Mouse (Mus musculus) mouse trophoblast stem cell (cell line): Measurements from ENCODE around the gene Tspyl4.
"Not testable (repeated sequence)": the region's sequence is repeated elsewhere in the genome, so short reads cannot be mapped to it uniquely, and the experiment has no call there.

Experiments used
- in situ Hi-C, 2 experiments: fragments of 300-500 bp; cut with MseI, MboI; formaldehyde crosslinking; loops; 2 replicates in 1 of 2; 3 replicates in 1 of 2; pipeline ENCODE4 v1.15.1; 2025

Gene Tspyl4

DNA sequence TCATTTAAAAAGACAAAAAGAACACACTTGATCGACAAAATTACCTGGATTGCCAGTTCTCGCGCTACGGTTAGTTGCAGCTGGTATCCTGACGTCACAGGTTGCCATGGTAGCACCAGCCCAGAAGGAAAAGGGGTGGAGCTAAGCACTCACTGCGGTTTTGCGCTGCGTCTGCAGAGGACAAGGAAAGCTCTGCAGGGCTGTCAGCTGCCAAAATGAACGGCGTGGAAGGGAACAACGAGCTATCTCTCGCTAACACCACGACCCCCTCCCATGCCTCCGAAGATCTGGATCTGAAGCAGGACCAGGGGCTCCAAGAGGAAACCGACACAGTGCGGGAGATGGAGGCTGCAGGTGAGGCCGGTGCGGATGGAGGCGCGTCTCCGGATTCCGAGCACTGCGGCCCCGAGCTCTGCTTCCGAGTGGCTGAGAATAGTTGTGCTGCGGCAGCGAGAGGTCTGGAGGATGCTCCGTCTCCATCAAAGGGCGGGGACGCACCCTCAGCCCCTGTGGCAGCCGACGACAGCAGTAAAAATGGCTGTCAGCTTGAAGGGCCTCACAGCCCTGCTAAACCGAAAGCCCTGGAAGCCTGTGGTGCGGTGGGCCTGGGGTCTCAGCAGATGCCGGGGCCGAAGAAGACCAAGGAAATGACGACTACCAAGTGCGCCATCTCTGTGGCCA is at the start of gene Tspyl4:
TSS of gene Tspyl4 (plus strand) at position 144 of the 681 bp plus-strand sequence.
- in situ Hi-C loops = no loop called here

DNA sequence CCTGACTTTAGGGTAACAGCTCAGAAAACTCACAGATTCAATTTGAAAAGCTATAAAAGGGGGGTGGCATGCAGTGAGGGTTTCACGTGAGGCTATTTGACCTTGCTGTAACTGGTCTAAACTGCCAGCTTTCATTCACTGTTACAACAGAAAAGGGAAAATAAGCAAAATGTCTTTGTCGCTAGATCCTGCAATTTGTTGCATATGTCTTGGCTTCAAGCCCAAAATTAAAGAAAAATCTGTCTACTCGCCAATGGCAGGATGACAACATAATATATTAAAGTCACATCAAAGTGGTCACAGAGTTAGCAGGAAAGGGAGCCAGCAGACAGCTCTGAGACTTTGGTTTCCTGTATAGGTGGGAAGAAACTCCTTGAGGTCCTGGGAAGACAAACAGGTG is 49.5 kb upstream of the Tspyl4 start:
- in situ Hi-C loops = loop anchor here in 1 of 2 experiments (25.0 kb wide), 1 partner anchor 210 kb away; the partner anchor contains the start of genes Calhm4 and Trappc3l

DNA sequence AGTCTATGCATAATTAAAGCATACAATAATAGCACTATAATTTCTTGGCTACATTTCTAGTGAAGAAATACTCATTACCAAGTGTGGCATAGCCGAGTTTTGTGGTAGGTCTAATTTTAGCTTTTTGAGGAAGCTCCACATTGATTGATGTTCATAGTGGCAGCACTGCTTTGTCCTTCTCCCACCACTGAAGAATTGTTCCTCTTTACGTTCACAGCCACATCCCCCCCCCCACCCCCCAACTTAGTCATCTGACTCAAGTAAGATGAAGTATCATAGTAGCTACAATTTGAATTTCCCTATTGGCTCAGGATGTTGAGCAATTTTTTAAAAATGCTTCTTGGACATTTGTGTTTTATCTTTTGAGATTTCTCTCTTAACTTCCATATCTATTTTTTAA is 47.6 kb upstream of the Tspyl4 start:
- in situ Hi-C loops = loop anchor here in 1 of 2 experiments (25.0 kb wide), 1 partner anchor 212 kb away; the partner anchor contains the start of genes Calhm4 and Trappc3l

GRCm38 (mm10) chr10:34252833-34253232 is 44.4 kb upstream of the Tspyl4 start:
- in situ Hi-C loops = not testable (repeated sequence)

DNA sequence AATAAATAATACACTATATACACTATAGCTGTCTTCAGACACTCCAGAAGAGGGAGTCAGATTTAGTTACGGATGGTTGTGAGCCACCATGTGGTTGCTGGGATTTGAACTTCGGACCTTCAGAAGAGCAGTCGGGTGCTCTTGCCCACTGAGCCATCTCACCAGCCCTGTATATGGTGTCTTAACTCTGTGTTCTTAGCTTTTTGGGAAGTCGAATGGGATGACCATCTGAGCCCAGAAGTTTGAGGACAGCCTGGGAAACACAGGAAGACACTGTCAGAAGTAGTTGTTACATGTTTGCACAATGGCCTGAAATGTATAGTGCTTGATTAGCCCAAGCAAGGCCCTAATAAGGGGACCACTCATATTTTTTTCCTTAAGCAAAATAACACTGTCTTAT is 32.1 kb upstream of the Tspyl4 start:
- in situ Hi-C loops = no loop called here

GRCm38 (mm10) chr10:34267312-34268070 is 29.8 kb upstream of the Tspyl4 start:
- in situ Hi-C loops = no loop called here

- in situ Hi-C loops = no loop called here
Measured at GRCm38 (mm10) chr10:34271681-34272080, 25.6 kb upstream of the Tspyl4 start.

GRCm38 (mm10) chr10:34280591-34281175 is 16.6 kb upstream of the Tspyl4 start:
- in situ Hi-C loops = no loop called here

GRCm38 (mm10) chr10:34281211-34281961 is 15.9 kb upstream of the Tspyl4 start:
- in situ Hi-C loops = no loop called here

GRCm38 (mm10) chr10:34281962-34282388 is 15.3 kb upstream of the Tspyl4 start, which contains the start of gene Tspyl1:
Tspyl1 (plus strand) TSS chr10:34282190.
- in situ Hi-C loops = no loop called here

- in situ Hi-C loops = no loop called here
Measured at GRCm38 (mm10) chr10:34282420-34283238, 14.6 kb upstream of the Tspyl4 start.

DNA sequence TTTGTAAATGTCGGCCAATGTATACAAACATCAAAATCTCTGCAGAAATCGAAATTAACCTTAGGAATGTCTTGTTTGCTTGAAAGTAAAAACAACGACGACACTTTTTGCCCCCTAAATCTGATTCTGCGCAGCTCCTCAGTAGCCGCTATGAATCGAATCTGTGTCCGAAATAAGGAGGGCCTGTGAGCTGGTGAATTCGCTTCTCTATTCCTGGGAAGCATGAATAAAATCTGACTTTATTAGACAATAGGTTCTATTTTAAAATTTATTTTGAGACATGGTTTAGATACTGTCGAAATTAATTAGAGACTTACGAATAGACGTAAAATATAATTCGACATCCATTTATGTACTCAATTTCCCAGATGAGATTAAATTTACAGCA is 337 bp upstream of the Tspyl4 start:
- in situ Hi-C loops = no loop called here

GRCm38 (mm10) chr10:34297980-34298753 is 925 bp downstream of the Tspyl4 start:
- in situ Hi-C loops = no loop called here

DNA sequence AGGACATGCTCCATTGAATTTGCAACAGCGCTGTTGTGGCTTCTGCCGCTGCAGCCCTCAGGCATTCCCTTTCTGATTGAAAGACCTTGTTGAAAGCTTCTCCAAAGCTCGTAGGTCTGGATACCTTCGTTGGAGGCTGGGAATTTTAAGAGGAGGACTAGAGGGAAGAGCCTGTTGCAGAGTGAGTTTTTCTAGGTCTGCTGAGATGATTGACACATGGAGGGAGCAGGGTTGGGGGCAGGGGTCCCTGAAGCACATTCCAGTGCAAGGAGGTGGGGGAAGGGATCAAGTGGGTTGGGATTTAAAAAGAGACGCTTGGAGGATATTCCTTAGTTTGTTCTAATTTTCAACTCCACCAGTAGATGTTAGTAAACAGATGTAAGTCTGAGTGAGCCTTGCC is 3.1 kb downstream of the Tspyl4 start:
- in situ Hi-C loops = no loop called here

- in situ Hi-C loops = no loop called here
Measured at GRCm38 (mm10) chr10:34307070-34307469, 9.8 kb downstream of the Tspyl4 start.

DNA sequence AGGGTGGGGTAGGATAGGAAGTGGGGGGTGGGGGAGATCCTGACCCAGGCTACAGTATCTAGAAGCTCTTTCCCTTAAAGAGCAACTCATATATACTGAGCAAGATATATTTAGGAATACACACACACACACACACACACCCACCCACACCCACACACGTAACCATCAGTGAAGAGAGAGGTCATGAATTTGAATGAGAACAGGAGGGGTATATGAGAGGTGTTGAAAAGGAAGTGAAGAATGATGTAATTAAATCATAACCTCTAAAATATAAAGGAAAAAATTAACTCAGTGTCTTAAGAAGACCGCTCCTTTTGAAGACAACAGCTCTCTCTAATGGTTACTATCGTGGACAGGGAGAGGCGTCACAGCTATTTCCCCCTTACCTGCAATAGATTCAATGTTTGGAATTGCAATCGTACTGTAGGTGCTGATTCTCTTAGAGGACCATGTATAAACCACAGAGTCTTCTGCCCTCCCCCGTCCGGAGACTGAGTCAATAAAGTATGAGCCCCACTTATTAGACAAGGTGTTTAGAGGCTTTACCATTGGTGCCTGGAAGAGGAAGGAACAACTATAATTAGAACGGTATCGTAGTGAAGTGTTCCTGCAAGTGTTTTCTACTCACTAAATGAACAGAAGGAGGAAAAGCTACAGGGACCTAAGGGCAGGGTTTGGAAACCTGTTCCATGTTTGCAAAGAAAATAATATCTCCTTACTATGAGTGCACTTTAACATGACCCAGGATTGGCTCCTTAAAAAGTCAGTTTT is 12.9 kb downstream of the Tspyl4 start:
- in situ Hi-C loops = no loop called here

DNA sequence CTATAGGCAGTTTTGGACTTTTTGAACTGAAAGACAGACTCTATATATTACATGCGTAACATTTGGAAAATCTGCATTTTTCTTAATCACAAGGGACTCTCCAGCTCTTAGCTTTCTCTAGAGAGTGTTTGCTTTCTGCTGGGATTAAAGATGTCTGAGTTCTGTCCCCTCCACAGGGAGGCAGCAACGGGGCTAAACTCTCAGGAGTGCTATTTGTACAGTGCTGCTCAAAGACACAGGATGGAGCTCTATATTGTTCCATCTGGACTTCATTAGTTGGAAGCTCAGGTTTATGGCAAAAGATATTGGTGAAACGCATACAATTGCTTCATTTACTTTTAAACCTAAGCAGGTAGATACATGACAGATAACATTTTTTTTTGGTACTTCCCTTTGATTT is 15.3 kb downstream of the Tspyl4 start:
- in situ Hi-C loops = no loop called here

GRCm38 (mm10) chr10:34316571-34317216 is 19.5 kb downstream of the Tspyl4 start:
- in situ Hi-C loops = no loop called here

DNA sequence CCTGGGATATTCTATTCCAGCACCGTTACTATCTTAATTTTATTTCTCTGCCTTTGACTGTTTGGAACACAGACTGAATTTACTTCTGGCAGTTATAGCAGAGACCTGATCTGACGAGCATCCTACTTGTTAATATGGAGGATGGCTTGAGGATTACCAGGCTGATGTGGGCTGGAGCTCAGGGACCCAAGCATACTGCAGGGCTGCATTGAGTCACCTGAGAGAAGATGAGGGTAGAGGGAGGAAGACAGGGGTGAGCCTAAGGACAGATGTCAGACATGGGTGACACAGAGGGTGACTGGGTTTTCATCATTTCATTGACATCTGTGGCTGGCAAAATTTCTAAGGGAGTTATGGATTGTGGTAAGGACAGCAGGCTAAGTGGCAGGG is 20.0 kb downstream of the Tspyl4 start:
- in situ Hi-C loops = no loop called here
